Mouse (Mus musculus) inflammation-experienced regulatory T-cells, adult 6 months (primary cell): Measurements from ENCODE around the gene Hist2h2ab. TPM values are rescaled to one million over a fixed set of nuclear protein-coding genes. Genes with fewer than 3 reads are reported as not detected.
"Not testable (repeated sequence)": the region's sequence is repeated elsewhere in the genome, so short reads cannot be mapped to it uniquely, and the experiment has no call there.

Experiments used
- ATAC-seq: one replicate; pipeline ENCODE4 v1.8.0; 2017
- polyA plus RNA-seq, 3 experiments: library from polyadenylated mRNA; unstranded; fragments of 100-300 nt; shearing (Covaris generic); gene quantifications; one replicate each; pipeline ENCODE4 v1.2.1; 2017

The Hist2h2ab gene
- polyA plus RNA-seq, 3 experiments from 2014 or later, result 1.4 TPM; not detected in 2

GRCm38 (mm10) chr3:96198601-96199251, 20.9 kb upstream of the Hist2h2ab start:
- ATAC-seq, result not testable (repeated sequence)

GRCm38 (mm10) chr3:96199731-96200130, 19.9 kb upstream of the Hist2h2ab start:
- no peak for ATAC-seq

- no peak for ATAC-seq
These were observed 11.8 kb upstream of the Hist2h2ab start for GRCm38 (mm10) chr3:96207819-96208218.

GRCm38 (mm10) chr3:96209242-96209641, 10.4 kb upstream of the Hist2h2ab start:
- ATAC-seq, result no peak

GRCm38 (mm10) chr3:96219191-96219641, 449 bp upstream of the Hist2h2ab start:
- peak; percentile 19 for ATAC-seq

GRCm38 (mm10) chr3:96220131-96220764, 583 bp downstream of the Hist2h2ab start:
- ATAC-seq, result peak; percentile 9

GRCm38 (mm10) chr3:96220765-96221639, 1.3 kb downstream of the Hist2h2ab start, which contains the start of the genes Hist2h2ac and Hist2h2be:
Hist2h2ac (minus strand) TSS chr3:96220880.
Hist2h2be (plus strand) TSS chr3:96221119.
- ATAC-seq, result peak; percentile 79

GRCm38 (mm10) chr3:96221640-96222038, 2.0 kb downstream of the Hist2h2ab start:
- no peak for ATAC-seq

- no peak for ATAC-seq
These were observed 3.1 kb downstream of the Hist2h2ab start for GRCm38 (mm10) chr3:96222774-96223173.

GRCm38 (mm10) chr3:96225421-96225820, 5.8 kb downstream of the Hist2h2ab start:
- ATAC-seq, result no peak

- no peak for ATAC-seq
These were observed 7.3 kb downstream of the Hist2h2ab start for GRCm38 (mm10) chr3:96226695-96227648.

GRCm38 (mm10) chr3:96228828-96229227, 9.2 kb downstream of the Hist2h2ab start:
- ATAC-seq, result no peak

- no peak for ATAC-seq
These were observed 10.7 kb downstream of the Hist2h2ab start for GRCm38 (mm10) chr3:96230404-96230803.

GRCm38 (mm10) chr3:96230910-96231757, 11.5 kb downstream of the Hist2h2ab start:
- ATAC-seq, result no peak

- no peak for ATAC-seq
These were observed 12.1 kb downstream of the Hist2h2ab start for GRCm38 (mm10) chr3:96231758-96232120.

GRCm38 (mm10) chr3:96234914-96235313, 15.2 kb downstream of the Hist2h2ab start:
- ATAC-seq, result no peak

- ATAC-seq, result no peak
These were observed 16.2 kb downstream of the Hist2h2ab start for GRCm38 (mm10) chr3:96235836-96236235.

- ATAC-seq, result no peak
These were observed 17.2 kb downstream of the Hist2h2ab start for GRCm38 (mm10) chr3:96236834-96237334.

- no peak for ATAC-seq
These were observed 17.8 kb downstream of the Hist2h2ab start for GRCm38 (mm10) chr3:96237335-96237903.

- no peak for ATAC-seq
These were observed 18.3 kb downstream of the Hist2h2ab start for GRCm38 (mm10) chr3:96237904-96238511.
